Mouse (Mus musculus) small intestine, adult 2 months (tissue): ENCODE results near the gene Ptbp3. TPM values are rescaled to one million over a fixed set of nuclear protein-coding genes. Genes with fewer than 3 reads are reported as not detected.

Experiments used
- H3K27ac ChIP-seq: fragments of 200-500 bp; 2 replicates; pipeline ENCODE4 v1.5.1; 2012; ENCODE audit warnings: low read depth, low read length, control low read depth, inconsistent platforms; ENCODE audit not compliant: insufficient read depth
- H3K27me3 ChIP-seq: fragments of 200-500 bp; 2 replicates; pipeline ENCODE4 v1.6.1; 2012; ENCODE audit warnings: mild to moderate bottlenecking, moderate library complexity, low read length, inconsistent platforms; ENCODE audit not compliant: control insufficient read depth, insufficient read depth
- H3K36me3 ChIP-seq: fragments of 200-500 bp; 2 replicates; pipeline ENCODE4 v1.6.1; 2012; ENCODE audit warnings: mild to moderate bottlenecking, low read length, control low read depth, inconsistent platforms; ENCODE audit not compliant: control insufficient read depth, insufficient read depth
- H3K4me1 ChIP-seq: fragments of 200-500 bp; 2 replicates; pipeline ENCODE4 v1.6.1; 2012; ENCODE audit warnings: low read length, inconsistent platforms, mixed read lengths; ENCODE audit not compliant: control insufficient read depth, insufficient read depth, insufficient read length
- H3K4me3 ChIP-seq: fragments of 200-500 bp; 2 replicates; pipeline ENCODE4 v1.5.1; 2012; ENCODE audit warnings: low read depth, mild to moderate bottlenecking, control low read depth, inconsistent platforms, low read length, moderate library complexity
- CTCF ChIP-seq: fragments of 200-500 bp; IDR thresholded peaks from 2 replicates; pipeline ENCODE4 v1.5.1; 2012; ENCODE audit warnings: low read depth, mild to moderate bottlenecking, control low read depth, inconsistent platforms, low read length, moderate library complexity, mixed read lengths; ENCODE audit not compliant: insufficient replicate concordance, insufficient read length; ENCODE audit errors: extremely low read depth
- POLR2A ChIP-seq: fragments of 200-500 bp; IDR thresholded peaks from 2 replicates; pipeline ENCODE4 v1.6.1; 2012; ENCODE audit warnings: low read depth, mild to moderate bottlenecking, control low read depth, inconsistent platforms, low read length, moderate library complexity
- WGBS: fragments of 180-500 bp; shearing (Covaris S2); methylation state at CpG from one replicate; pipeline ENCODE4 v1.1.7; 2018; 5-methylcytosine and 5-hydroxymethylcytosine counted together
- polyA plus RNA-seq: library from polyadenylated mRNA; depleted of rRNA; stranded (reverse); fragments of >200 nt; gene quantifications from 2 replicates; pipeline ENCODE4 v1.2.3, GENCODE M21; 2012

Ptbp3 gene
- polyA plus RNA-seq, 1 experiment: 45.8 TPM

DNA sequence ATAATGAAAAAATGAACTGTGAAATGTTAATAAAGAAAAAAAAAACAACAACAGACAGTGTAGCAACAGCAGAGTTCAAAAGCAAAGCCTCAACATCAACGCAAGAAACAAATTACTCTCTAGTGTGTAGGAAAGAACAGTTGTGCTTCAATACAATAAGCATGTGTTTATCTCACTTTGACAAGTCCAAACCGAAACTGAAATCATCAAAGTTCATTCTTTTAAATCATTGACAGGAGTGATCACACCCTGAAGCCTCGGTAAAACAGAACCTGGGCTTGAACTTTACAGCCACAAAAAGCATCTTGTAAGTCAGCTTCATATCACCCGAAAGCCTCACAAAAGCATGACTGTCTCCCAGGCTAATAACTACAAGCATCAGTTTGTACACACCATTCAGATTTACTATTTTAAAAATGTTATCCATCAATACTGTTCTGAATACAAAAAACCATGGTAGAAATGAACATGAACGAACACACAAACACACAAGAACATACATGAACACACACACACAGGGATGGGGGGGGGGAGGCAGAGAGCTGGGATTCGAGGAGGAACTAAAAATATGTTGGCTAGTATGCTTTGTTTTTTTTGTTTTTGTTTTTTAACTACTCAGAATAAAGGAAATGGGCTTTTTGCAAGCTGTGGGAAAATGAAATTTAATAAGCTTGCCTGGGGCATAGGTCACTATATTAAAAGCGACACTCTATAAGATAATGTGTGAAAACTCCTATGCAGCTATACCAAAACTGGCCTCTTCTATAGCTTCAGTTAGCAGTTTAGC, 2.7 kb downstream of the Ptbp3 start:
- TF ChIP-seq POLR2A (no peak), CTCF (no peak)
- WGBS: 13% methylated on average over 7 of the region's 7 CpGs
- Histone ChIP-seq H3K4me3 (no peak overlapping the region), H3K27me3 (no peaks in the 10 kb centered on the region), H3K27ac (peak overlapping the region; percentile 8; the same call in 1 of the 2 replicates), H3K4me1 (peaks cover 2% of the 10 kb centered on the region; the same call in 1 of the 2 replicates), H3K36me3 (no peaks in the 10 kb centered on the region)

DNA sequence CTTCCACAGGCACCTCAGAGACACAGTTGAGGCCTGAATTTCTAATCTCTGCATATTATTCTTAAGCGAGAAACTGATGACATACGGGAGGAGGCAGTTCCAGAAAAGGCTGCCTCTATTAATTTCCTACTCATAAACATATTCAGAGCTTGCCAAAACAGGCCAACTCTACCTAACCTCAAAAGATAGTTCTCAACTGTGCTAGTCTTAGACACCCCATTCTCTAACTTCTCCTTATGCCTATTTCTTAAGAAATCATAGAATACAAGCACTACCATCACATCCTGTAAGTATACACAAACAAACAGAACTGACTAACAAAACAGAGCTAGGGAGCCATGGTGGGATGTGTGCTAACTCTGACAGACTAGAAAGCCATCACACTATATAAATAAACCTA, 4.5 kb downstream of the Ptbp3 start:
- TF ChIP-seq POLR2A (no peak), CTCF (no peak)
- Histone ChIP-seq H3K4me3 (no peak overlapping the region), H3K27ac (no peak overlapping the region), H3K36me3 (no peaks in the 10 kb centered on the region), H3K4me1 (peaks cover 2% of the 10 kb centered on the region; the same call in 1 of the 2 replicates), H3K27me3 (no peaks in the 10 kb centered on the region)
- WGBS: 54% methylated on average over 2 of the region's 2 CpGs

DNA sequence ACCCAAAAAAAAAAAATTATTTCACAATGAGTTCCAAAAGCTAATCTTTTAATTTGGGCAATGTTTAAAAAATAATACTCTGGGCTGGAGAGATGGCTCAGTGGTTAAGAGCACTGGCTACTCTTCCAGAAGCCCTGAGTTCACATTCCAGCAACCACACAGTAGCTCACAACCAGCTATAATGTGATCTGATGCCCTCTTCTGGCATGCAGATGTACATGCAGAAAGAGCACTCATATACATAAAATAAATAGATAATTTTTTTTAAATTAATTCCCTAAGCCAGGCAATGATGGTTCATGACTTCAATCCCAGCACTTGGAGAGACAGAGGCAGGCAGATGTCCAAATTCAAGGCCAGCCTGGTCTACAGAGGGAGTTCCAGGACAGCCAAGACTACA, 6.2 kb downstream of the Ptbp3 start:
- no peaks in the 10 kb centered on the region for H3K36me3 ChIP-seq
- no peak overlapping the region for H3K4me3 ChIP-seq
- TF ChIP-seq CTCF (0 out of 2 replicates have a peak, but pooled peaks have one; percentile 6), POLR2A (no peak)
- no peak overlapping the region for H3K27ac ChIP-seq
- peaks cover 4% of the 10 kb centered on the region; the same call in 1 of the 2 replicates for H3K4me1 ChIP-seq
- H3K27me3 ChIP-seq: no peaks in the 10 kb centered on the region

DNA sequence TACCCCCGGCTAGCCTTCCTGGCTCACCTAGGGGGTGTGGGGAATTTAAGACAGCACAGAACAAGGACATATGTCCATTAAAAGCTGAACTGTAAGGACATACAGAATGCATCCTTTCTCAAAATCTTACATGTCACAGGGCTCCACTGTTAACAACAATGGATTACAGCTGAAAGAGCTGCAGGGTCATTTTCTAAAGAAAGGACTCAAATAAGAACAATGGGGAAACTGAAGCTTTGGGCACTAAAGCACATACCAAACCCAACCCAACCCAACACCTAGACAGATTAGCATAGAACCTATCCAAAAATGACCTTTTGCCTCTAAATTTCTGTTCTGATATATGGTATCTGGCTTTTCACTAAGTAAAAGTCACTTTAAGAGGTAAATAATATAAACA, 12.9 kb downstream of the Ptbp3 start:
- Histone ChIP-seq H3K4me3 (no peak overlapping the region), H3K27ac (no peak overlapping the region), H3K27me3 (no peaks in the 10 kb centered on the region), H3K36me3 (no peaks in the 10 kb centered on the region), H3K4me1 (peaks cover 3% of the 10 kb centered on the region; the same call in 1 of the 2 replicates)
- TF ChIP-seq CTCF: no peak
- no peak for TF ChIP-seq POLR2A
- 91% methylated on average over 1 of the region's 1 CpGs for WGBS

DNA sequence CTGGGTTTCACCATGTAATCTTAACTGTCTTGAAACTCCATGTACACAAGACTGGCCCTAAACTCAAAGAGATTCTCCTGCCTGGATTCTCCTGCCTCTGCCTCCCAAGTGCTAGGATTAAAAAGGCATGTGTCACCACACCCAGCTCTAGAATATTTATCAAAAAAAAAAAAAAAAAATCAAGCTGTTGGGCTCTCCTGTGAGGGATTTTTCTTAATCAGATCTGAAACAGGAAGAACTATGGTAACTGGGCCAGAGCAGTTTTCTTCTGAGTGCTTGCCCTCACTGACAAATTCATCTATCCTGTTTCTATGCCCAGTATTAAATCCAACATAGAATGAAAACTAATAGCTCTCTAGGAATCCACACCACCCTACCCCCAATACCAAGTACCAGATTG, 13.5 kb downstream of the Ptbp3 start:
- H3K27me3 ChIP-seq: no peaks in the 10 kb centered on the region
- no peak overlapping the region for H3K27ac ChIP-seq
- peaks cover 3% of the 10 kb centered on the region; the same call in 1 of the 2 replicates for H3K4me1 ChIP-seq
- H3K36me3 ChIP-seq: no peaks in the 10 kb centered on the region
- no peak overlapping the region for H3K4me3 ChIP-seq
- no peak for TF ChIP-seq POLR2A
- TF ChIP-seq CTCF: no peak

DNA sequence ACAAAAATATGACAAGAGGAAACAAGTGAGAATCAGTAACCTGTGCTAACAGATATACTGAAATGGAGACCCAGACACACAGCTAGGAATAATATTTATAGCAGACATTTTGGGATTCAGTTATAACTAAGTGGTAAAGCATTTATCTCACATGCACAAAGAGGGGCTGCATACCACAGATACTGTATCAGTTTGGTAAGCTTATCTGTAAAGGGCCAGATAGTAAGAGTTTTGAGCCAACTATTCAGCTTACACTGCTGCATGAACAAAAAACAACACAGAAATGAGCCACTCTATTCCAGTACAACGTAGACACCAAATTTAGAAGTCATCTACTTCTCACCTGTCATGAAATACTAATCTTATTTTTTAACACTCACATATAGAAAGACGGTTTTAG, 15.9 kb downstream of the Ptbp3 start:
- H3K27ac ChIP-seq: no peak overlapping the region
- peaks cover 6% of the 10 kb centered on the region; the same call in 1 of the 2 replicates for H3K4me1 ChIP-seq
- TF ChIP-seq CTCF: no peak
- no peak for TF ChIP-seq POLR2A
- 61% methylated on average over 2 of the region's 2 CpGs for WGBS
- H3K4me3 ChIP-seq: no peak overlapping the region
- no peaks in the 10 kb centered on the region for H3K36me3 ChIP-seq
- H3K27me3 ChIP-seq: no peaks in the 10 kb centered on the region

DNA sequence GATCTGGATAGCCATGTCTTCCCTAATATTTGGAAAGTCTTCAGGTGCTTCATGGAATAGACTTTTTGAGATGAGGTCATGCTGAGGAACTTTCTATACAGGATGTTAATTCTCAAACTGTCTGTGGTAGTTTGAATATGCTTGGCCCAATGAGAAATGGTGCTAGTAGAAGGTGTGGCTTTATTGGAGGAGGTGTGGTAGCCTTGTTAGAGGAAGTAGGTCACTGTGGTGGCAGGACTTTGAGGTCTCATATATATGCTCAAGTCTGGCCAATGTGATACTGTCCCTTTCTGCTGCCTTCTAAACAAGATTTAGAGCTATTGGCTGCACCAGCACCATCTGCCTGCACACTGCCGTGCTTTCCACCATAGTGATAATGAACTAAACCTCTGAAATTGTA, 18.0 kb downstream of the Ptbp3 start:
- Histone ChIP-seq H3K27me3 (no peaks in the 10 kb centered on the region), H3K36me3 (no peaks in the 10 kb centered on the region), H3K4me3 (no peak overlapping the region), H3K27ac (no peak overlapping the region), H3K4me1 (peaks cover 10% of the 10 kb centered on the region; the same call in 1 of the 2 replicates)
- 61% methylated on average over 1 of the region's 1 CpGs for WGBS
- TF ChIP-seq CTCF: no peak
- no peak for TF ChIP-seq POLR2A
